ENCODE assay signal across 11 mouse cellular contexts in genomic region chrX:11512439-11512838, GRCm38 (mm10).
A peak's percentile ranks its signal among the peaks of the same experiment; 100 is the strongest.
DNase-seq lines count a peak whose midpoint lies in the region; ATAC-seq lines count a peak whose summit lies in the region.
"Had no signal": no experiment of that assay in that cellular context is flagged by ENCODE, and none has a peak within 500 bp of the region (broad histone marks: within the 10 kb centered on the region; RNA-seq: fewer than 3 reads in every experiment).

No protein-coding gene starts in this region.

- 48% methylated on average over 5 of the region's 5 CpGs for WGBS in hindbrain, embryonic 12.5 days
- 61% methylated on average over 5 of the region's 5 CpGs for WGBS in hindbrain, embryonic 10.5 days

- H3K27me3 ChIP-seq in hindbrain, embryonic 12.5 days = peaks cover 21% of the 10 kb centered on the region
- H3K27me3 ChIP-seq in hindbrain, embryonic 10.5 days (ENCODE audit: insufficient read depth, poor library complexity, severe bottlenecking) = peaks cover 78% of the 10 kb centered on the region

- ATAC-seq in hindbrain, embryonic 12.5 days (ENCODE audit: low FRiP score) = peak; percentile 48; the same call in 1 of the 2 replicates

- H3K27ac ChIP-seq in hindbrain, embryonic 12.5 days = no peak overlapping the region
- H3K27ac ChIP-seq in hindbrain, embryonic 10.5 days = no peak overlapping the region
- H3K27ac ChIP-seq: layer of hippocampus, adult 2 months had no signal

- H3K9ac ChIP-seq in hindbrain, embryonic 12.5 days = no peak overlapping the region

- no peak overlapping the region for H3K4me2 ChIP-seq in hindbrain, embryonic 12.5 days (replicated peaks)
- H3K4me2 ChIP-seq: midbrain, embryonic 11.5 days had no signal

- H3K4me1 ChIP-seq in hindbrain, embryonic 12.5 days = no peaks in the 10 kb centered on the region
- 0 out of 2 replicates have a peak, but pooled peaks cover 7% of the 10 kb centered on the region for H3K4me1 ChIP-seq in hindbrain, embryonic 10.5 days (replicated peaks)

- H3K4me3 ChIP-seq in hindbrain, embryonic 12.5 days = no peak overlapping the region
- H3K4me3 ChIP-seq in hindbrain, embryonic 10.5 days = no peak overlapping the region
- H3K4me3 ChIP-seq: layer of hippocampus, adult 2 months had no signal

- no peaks in the 10 kb centered on the region for H3K36me3 ChIP-seq in hindbrain, embryonic 12.5 days
- no peaks in the 10 kb centered on the region for H3K36me3 ChIP-seq in hindbrain, embryonic 10.5 days

- H3K9me3 ChIP-seq in hindbrain, embryonic 12.5 days (replicated peaks) = no peaks in the 10 kb centered on the region
- H3K9me3 ChIP-seq in hindbrain, embryonic 10.5 days = no peaks in the 10 kb centered on the region

- DNase-seq in hindbrain, embryonic 10.5 days (ENCODE audit: low spot score) = no peak
- peak; percentile 58 for DNase-seq in adrenal gland, adult 2 months
- peak; percentile 17 to 37 for DNase-seq in heart, adult 9 months (ENCODE audit: low spot score in 2 of 2)
- peak; percentile 46 to 55 for DNase-seq in kidney, postnatal 25 days
- DNase-seq in layer of hippocampus, adult 9-10 months (ENCODE audit: low spot score) = no peak
- DNase-seq in layer of hippocampus, postnatal 36 days = no peak
- no peak for DNase-seq in embryo, embryonic 10 days (ENCODE audit: low spot score)
- DNase-seq: right cerebral cortex, postnatal 25 days had no signal

Comparison
In these comparisons a context has a peak if more than half of its experiments do, and no peak if none do; other contexts are left out.
1. DNase-seq: peak in adrenal gland, adult 2 months (single experiment), heart, adult 9 months (2 of 2) and kidney, postnatal 25 days (2 of 2); none in hindbrain, embryonic 10.5 days (single experiment), layer of hippocampus, adult 9-10 months (single experiment), layer of hippocampus, postnatal 36 days (0 of 2) and embryo, embryonic 10 days (single experiment).